Mouse (Mus musculus): ENCODE measurements around the gene Kif7. TPM values are rescaled to one million over a fixed set of nuclear protein-coding genes. Genes with fewer than 3 reads are reported as not detected.
A peak's percentile ranks its signal among the peaks of the same experiment; 100 is the strongest.

Kif7 gene
- polyA plus RNA-seq, 1 experiment from 2014 or later: 3.7 TPM

- no peaks in the 10 kb centered on the region for H3K36me3 ChIP-seq (ENCODE audit: insufficient read depth, low read length)
- DNase-seq (ENCODE audit: low spot score): no peak
- H3K4me2 ChIP-seq (ENCODE audit: low read length): no peak overlapping the region
- H3K4me3 ChIP-seq (replicated peaks; ENCODE audit: low read depth, low read length): no peak overlapping the region
- H3K9me3 ChIP-seq (replicated peaks; ENCODE audit: low read length): no peaks in the 10 kb centered on the region
- WGBS: 85% methylated on average over 6 of the region's 6 CpGs
- ATAC-seq (replicated peaks; ENCODE audit: low FRiP score, low read depth): no peak
- no peaks in the 10 kb centered on the region for H3K27me3 ChIP-seq (ENCODE audit: insufficient read depth, low read length)
- H3K27ac ChIP-seq: no peak overlapping the region
- H3K9ac ChIP-seq (ENCODE audit: low read depth, low read length): no peak overlapping the region
- no peak for TF ChIP-seq CTCF (IDR thresholded peaks at IDR 0.05; ENCODE audit: low read depth)
- H3K4me1 ChIP-seq (replicated peaks; ENCODE audit: insufficient read depth, low read length): no peaks in the 10 kb centered on the region
These were observed 34.0 kb upstream of the Kif7 start for GRCm38 (mm10) chr7:79749511-79749910.

DNA sequence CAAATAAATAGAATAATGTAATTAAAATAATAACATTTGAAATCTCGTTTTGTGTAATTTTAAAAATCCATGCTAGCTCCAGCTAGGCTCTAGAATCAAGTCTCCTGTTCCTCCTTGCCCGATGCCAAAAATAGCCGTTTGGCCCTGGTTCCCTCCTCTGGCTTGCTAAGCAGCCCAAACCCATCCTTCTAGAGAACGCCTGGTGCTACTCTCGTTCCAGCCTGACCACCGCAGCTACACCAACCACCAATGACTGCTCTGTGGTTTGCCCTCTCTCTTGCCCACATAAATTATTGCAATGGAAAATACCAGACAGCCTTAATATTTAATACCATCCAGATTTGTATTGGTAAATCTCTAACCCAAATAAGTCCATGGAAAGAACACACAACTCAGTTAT lies 32.1 kb upstream of the Kif7 start:
- 73% methylated on average over 6 of the region's 6 CpGs for WGBS
- TF ChIP-seq CTCF (IDR thresholded peaks at IDR 0.05; ENCODE audit: low read depth): no peak
- Histone ChIP-seq H3K9me3 (replicated peaks; ENCODE audit: low read length) (no peaks in the 10 kb centered on the region), H3K9ac (ENCODE audit: low read depth, low read length) (no peak overlapping the region), H3K27ac (no peak overlapping the region), H3K36me3 (ENCODE audit: insufficient read depth, low read length) (no peaks in the 10 kb centered on the region), H3K27me3 (ENCODE audit: insufficient read depth, low read length) (no peaks in the 10 kb centered on the region), H3K4me2 (ENCODE audit: low read length) (no peak overlapping the region), H3K4me1 (replicated peaks; ENCODE audit: insufficient read depth, low read length) (no peaks in the 10 kb centered on the region), H3K4me3 (replicated peaks; ENCODE audit: low read depth, low read length) (no peak overlapping the region)
- no peak for DNase-seq (ENCODE audit: low spot score)
- ATAC-seq (replicated peaks; ENCODE audit: low FRiP score, low read depth): no peak

GRCm38 (mm10) chr7:79744585-79744984 lies 29.1 kb upstream of the Kif7 start:
- no peaks in the 10 kb centered on the region for H3K36me3 ChIP-seq (ENCODE audit: insufficient read depth, low read length)
- 80% methylated on average over 5 of the region's 5 CpGs for WGBS
- no peak overlapping the region for H3K4me3 ChIP-seq (replicated peaks; ENCODE audit: low read depth, low read length)
- DNase-seq (ENCODE audit: low spot score) (no peak), ATAC-seq (replicated peaks; ENCODE audit: low FRiP score, low read depth) (no peak)
- no peak for TF ChIP-seq CTCF (IDR thresholded peaks at IDR 0.05; ENCODE audit: low read depth)
- H3K4me1 ChIP-seq (replicated peaks; ENCODE audit: insufficient read depth, low read length): no peaks in the 10 kb centered on the region
- H3K27ac ChIP-seq: no peak overlapping the region
- no peak overlapping the region for H3K9ac ChIP-seq (ENCODE audit: low read depth, low read length)
- H3K9me3 ChIP-seq (replicated peaks; ENCODE audit: low read length): no peaks in the 10 kb centered on the region
- H3K4me2 ChIP-seq (ENCODE audit: low read length): no peak overlapping the region
- H3K27me3 ChIP-seq (ENCODE audit: insufficient read depth, low read length): no peaks in the 10 kb centered on the region

- Histone ChIP-seq H3K27me3 (ENCODE audit: insufficient read depth, low read length) (no peaks in the 10 kb centered on the region), H3K9me3 (replicated peaks; ENCODE audit: low read length) (no peaks in the 10 kb centered on the region), H3K4me2 (ENCODE audit: low read length) (no peak overlapping the region), H3K9ac (ENCODE audit: low read depth, low read length) (no peak overlapping the region), H3K4me1 (replicated peaks; ENCODE audit: insufficient read depth, low read length) (no peaks in the 10 kb centered on the region), H3K36me3 (ENCODE audit: insufficient read depth, low read length) (no peaks in the 10 kb centered on the region), H3K4me3 (replicated peaks; ENCODE audit: low read depth, low read length) (no peak overlapping the region), H3K27ac (no peak overlapping the region)
- WGBS: 90% methylated on average over 9 of the region's 9 CpGs
- TF ChIP-seq CTCF (IDR thresholded peaks at IDR 0.05; ENCODE audit: low read depth): no peak
- ATAC-seq (replicated peaks; ENCODE audit: low FRiP score, low read depth): no peak
- DNase-seq (ENCODE audit: low spot score): no peak
These were observed 28.5 kb upstream of the Kif7 start for GRCm38 (mm10) chr7:79744051-79744450.

- no peaks in the 10 kb centered on the region for H3K4me1 ChIP-seq (replicated peaks; ENCODE audit: insufficient read depth, low read length)
- H3K9me3 ChIP-seq (replicated peaks; ENCODE audit: low read length): no peaks in the 10 kb centered on the region
- H3K4me2 ChIP-seq (ENCODE audit: low read length): peak within 1 kb of the TSS; percentile 95
- H3K9ac ChIP-seq (ENCODE audit: low read depth, low read length): peak within 1 kb of the TSS; percentile 64
- H3K27ac ChIP-seq: no peak within 1 kb of the TSS; the same call in 1 of the 2 replicates
- peak; percentile 85 for DNase-seq (ENCODE audit: low spot score)
- TF ChIP-seq CTCF (IDR thresholded peaks at IDR 0.05; ENCODE audit: low read depth): no peak
- H3K27me3 ChIP-seq (ENCODE audit: insufficient read depth, low read length): no peaks in the 10 kb centered on the region
- peak; percentile 88 for ATAC-seq (replicated peaks; ENCODE audit: low FRiP score, low read depth)
- no peaks in the 10 kb centered on the region for H3K36me3 ChIP-seq (ENCODE audit: insufficient read depth, low read length)
- WGBS: 3% methylated on average over 45 of the region's 46 CpGs
- peak within 1 kb of the TSS; percentile 60 for H3K4me3 ChIP-seq (replicated peaks; ENCODE audit: low read depth, low read length)
These were observed 27.4 kb upstream of the Kif7 start, which contains the start of the genes Pex11a and Wdr93 for GRCm38 (mm10) chr7:79742659-79743536. TSS of gene Pex11a (minus strand) at chr7:79743131. TSS of gene Wdr93 (plus strand) at chr7:79743163.

DNA sequence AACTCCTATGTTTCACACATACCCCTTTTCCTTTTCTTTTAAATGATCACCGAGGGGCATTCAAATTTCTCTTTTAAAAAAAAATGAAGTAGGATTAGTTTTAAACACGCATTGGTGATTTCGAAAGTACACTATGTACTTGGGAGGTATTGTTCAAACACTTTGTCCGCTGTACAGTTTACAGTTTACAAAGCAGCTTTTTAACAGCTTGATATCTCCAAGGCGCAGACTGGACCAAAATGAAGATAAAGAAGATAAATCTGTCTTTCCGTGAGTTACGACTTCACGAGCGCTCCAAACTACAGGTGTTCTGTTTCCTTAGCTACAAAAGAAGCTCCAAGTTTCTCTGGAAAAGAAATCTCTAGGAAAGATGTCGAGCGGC lies 26.7 kb upstream of the Kif7 start:
- Histone ChIP-seq H3K9me3 (replicated peaks; ENCODE audit: low read length) (no peaks in the 10 kb centered on the region), H3K36me3 (ENCODE audit: insufficient read depth, low read length) (no peaks in the 10 kb centered on the region), H3K4me2 (ENCODE audit: low read length) (peak overlapping the region; percentile 95), H3K27ac (no peak overlapping the region), H3K9ac (ENCODE audit: low read depth, low read length) (peak overlapping the region; percentile 64), H3K4me1 (replicated peaks; ENCODE audit: insufficient read depth, low read length) (no peaks in the 10 kb centered on the region), H3K4me3 (replicated peaks; ENCODE audit: low read depth, low read length) (peak overlapping the region; percentile 60), H3K27me3 (ENCODE audit: insufficient read depth, low read length) (no peaks in the 10 kb centered on the region)
- WGBS: 17% methylated on average over 11 of the region's 11 CpGs
- no peak for ATAC-seq (replicated peaks; ENCODE audit: low FRiP score, low read depth)
- DNase-seq (ENCODE audit: low spot score): no peak
- no peak for TF ChIP-seq CTCF (IDR thresholded peaks at IDR 0.05; ENCODE audit: low read depth)

Data from kidney, postnatal 0 days (tissue).